Mouse (Mus musculus) midbrain, embryonic 15.5 days (tissue): ENCODE measurements around the gene Rft1. TPM values are rescaled to one million over a fixed set of nuclear protein-coding genes. Genes with fewer than 3 reads are reported as not detected.
A peak's percentile ranks its signal among the peaks of the same experiment; 100 is the strongest.

Experiments
- ATAC-seq: fragments of 200-750 bp; cut with Nextera tagmentation; replicated peaks from 2 replicates; pipeline ENCODE4 v1.8.0; 2017; ENCODE audit warnings: moderate TSS enrichment
- H3K27ac ChIP-seq: fragments of 300-500 bp; sonication (generic); 2 replicates; pipeline ENCODE4 v1.5.1; 2015; ENCODE audit warnings: mild to moderate bottlenecking, inconsistent platforms
- H3K27me3 ChIP-seq: fragments of 300-500 bp; sonication (generic); replicated peaks from 2 replicates; pipeline ENCODE4 v1.6.1; 2015; ENCODE audit warnings: inconsistent platforms
- H3K36me3 ChIP-seq: fragments of 300-500 bp; sonication (generic); replicated peaks from 2 replicates; pipeline ENCODE4 v1.6.1; 2015; ENCODE audit warnings: inconsistent platforms
- H3K4me1 ChIP-seq: fragments of 300-500 bp; sonication (generic); 2 replicates; pipeline ENCODE4 v1.6.1; 2015; ENCODE audit warnings: inconsistent platforms
- H3K4me2 ChIP-seq: fragments of 300-500 bp; sonication (generic); 2 replicates; pipeline ENCODE4 v1.6.1; 2015; ENCODE audit warnings: inconsistent platforms, mild to moderate bottlenecking, moderate library complexity
- H3K4me3 ChIP-seq: fragments of 300-500 bp; sonication (generic); 2 replicates; pipeline ENCODE4 v1.5.1; 2015; ENCODE audit warnings: mild to moderate bottlenecking, inconsistent platforms
- H3K9ac ChIP-seq: fragments of 300-500 bp; sonication (generic); 2 replicates; pipeline ENCODE4 v1.6.1; 2015; ENCODE audit warnings: mild to moderate bottlenecking, inconsistent platforms
- H3K9me3 ChIP-seq: fragments of 300-500 bp; sonication (generic); 2 replicates; pipeline ENCODE4 v1.6.1; 2016; ENCODE audit warnings: inconsistent platforms
- WGBS: fragments of 180-500 bp; shearing (Covaris S2); methylation state at CpG from one replicate; pipeline ENCODE4 v1.1.7; 2015; ENCODE audit warnings: mixed read lengths; 5-methylcytosine and 5-hydroxymethylcytosine counted together
- polyA plus RNA-seq: library from polyadenylated mRNA; unstranded; fragments of >200 nt; fragmentation: Nextera tagmentation; extraction: Ambion mirVana; gene quantifications from 2 replicates; pipeline ENCODE4 v1.2.1, GENCODE M21; 2015

The Rft1 gene
- polyA plus RNA-seq, 1 experiment from 2014 or later: 7.6 TPM

GRCm38 (mm10) chr14:30697407-30698052, 43.4 kb downstream of the Rft1 start:
- no peak overlapping the region for H3K4me3 ChIP-seq
- 55% methylated on average over 15 of the region's 15 CpGs for WGBS
- no peaks in the 10 kb centered on the region for H3K27me3 ChIP-seq
- peak; percentile 84 for ATAC-seq
- no peaks in the 10 kb centered on the region for H3K9me3 ChIP-seq
- peaks cover 23% of the 10 kb centered on the region for H3K4me1 ChIP-seq
- H3K36me3 ChIP-seq: no peaks in the 10 kb centered on the region
- no peak overlapping the region for H3K9ac ChIP-seq
- H3K4me2 ChIP-seq: no peak overlapping the region
- peak overlapping the region; percentile 53 for H3K27ac ChIP-seq

GRCm38 (mm10) chr14:30699656-30700055, 45.5 kb downstream of the Rft1 start:
- Histone ChIP-seq H3K36me3 (no peaks in the 10 kb centered on the region), H3K27me3 (no peaks in the 10 kb centered on the region), H3K4me1 (peaks cover 23% of the 10 kb centered on the region), H3K4me2 (no peak overlapping the region), H3K4me3 (no peak overlapping the region), H3K9me3 (no peaks in the 10 kb centered on the region), H3K9ac (no peak overlapping the region), H3K27ac (no peak overlapping the region)
- no peak for ATAC-seq
- WGBS: 41% methylated on average over 8 of the region's 8 CpGs

GRCm38 (mm10) chr14:30702512-30702911, 48.4 kb downstream of the Rft1 start:
- no peaks in the 10 kb centered on the region for H3K36me3 ChIP-seq
- no peak overlapping the region for H3K9ac ChIP-seq
- H3K9me3 ChIP-seq: no peaks in the 10 kb centered on the region
- H3K4me3 ChIP-seq: no peak overlapping the region
- H3K4me1 ChIP-seq: peaks cover 12% of the 10 kb centered on the region
- ATAC-seq: no peak
- H3K27me3 ChIP-seq: no peaks in the 10 kb centered on the region
- 53% methylated on average over 5 of the region's 5 CpGs for WGBS
- no peak overlapping the region for H3K4me2 ChIP-seq
- H3K27ac ChIP-seq: no peak overlapping the region

GRCm38 (mm10) chr14:30703079-30703478, 48.9 kb downstream of the Rft1 start:
- H3K9ac ChIP-seq: no peak overlapping the region
- H3K36me3 ChIP-seq: no peaks in the 10 kb centered on the region
- no peak overlapping the region for H3K4me3 ChIP-seq
- H3K9me3 ChIP-seq: no peaks in the 10 kb centered on the region
- no peak overlapping the region for H3K4me2 ChIP-seq
- no peak for ATAC-seq
- WGBS: 92% methylated on average over 5 of the region's 5 CpGs
- no peak overlapping the region for H3K27ac ChIP-seq
- no peaks in the 10 kb centered on the region for H3K27me3 ChIP-seq
- peaks cover 6% of the 10 kb centered on the region for H3K4me1 ChIP-seq

GRCm38 (mm10) chr14:30704098-30704855, 50.1 kb downstream of the Rft1 start:
- H3K9ac ChIP-seq: no peak overlapping the region
- H3K4me2 ChIP-seq: no peak overlapping the region
- no peak overlapping the region for H3K27ac ChIP-seq
- H3K9me3 ChIP-seq: no peaks in the 10 kb centered on the region
- ATAC-seq: no peak
- WGBS: 79% methylated on average over 8 of the region's 8 CpGs
- H3K4me1 ChIP-seq: no peaks in the 10 kb centered on the region
- H3K36me3 ChIP-seq: no peaks in the 10 kb centered on the region
- H3K4me3 ChIP-seq: no peak overlapping the region
- H3K27me3 ChIP-seq: no peaks in the 10 kb centered on the region

- no peaks in the 10 kb centered on the region for H3K36me3 ChIP-seq
- no peak for ATAC-seq
- H3K4me3 ChIP-seq: no peak overlapping the region
- no peak overlapping the region for H3K4me2 ChIP-seq
- no peak overlapping the region for H3K27ac ChIP-seq
- WGBS: 92% methylated on average over 2 of the region's 2 CpGs
- no peaks in the 10 kb centered on the region for H3K9me3 ChIP-seq
- H3K4me1 ChIP-seq: peaks cover 6% of the 10 kb centered on the region
- no peaks in the 10 kb centered on the region for H3K27me3 ChIP-seq
- no peak overlapping the region for H3K9ac ChIP-seq
Observed at GRCm38 (mm10) chr14:30711892-30712291, 57.7 kb downstream of the Rft1 start.

GRCm38 (mm10) chr14:30713769-30714168, 59.6 kb downstream of the Rft1 start:
- Histone ChIP-seq H3K27ac (no peak overlapping the region), H3K4me1 (peaks cover 16% of the 10 kb centered on the region), H3K4me3 (no peak overlapping the region), H3K27me3 (no peaks in the 10 kb centered on the region), H3K4me2 (no peak overlapping the region), H3K36me3 (no peaks in the 10 kb centered on the region), H3K9ac (no peak overlapping the region), H3K9me3 (no peaks in the 10 kb centered on the region)
- 92% methylated on average over 1 of the region's 1 CpGs for WGBS
- no peak for ATAC-seq

GRCm38 (mm10) chr14:30714799-30715617, 60.8 kb downstream of the Rft1 start, which contains the start of gene Sfmbt1:
Gene Sfmbt1, plus strand, starts transcription at chr14:30714849.
- H3K4me3 ChIP-seq: peak within 1 kb of the TSS; percentile 91
- H3K4me2 ChIP-seq: peak within 1 kb of the TSS; percentile 58
- no peaks in the 10 kb centered on the region for H3K9me3 ChIP-seq
- 2% methylated on average over 83 of the region's 87 CpGs for WGBS
- H3K27me3 ChIP-seq: no peaks in the 10 kb centered on the region
- H3K27ac ChIP-seq: peak within 1 kb of the TSS; percentile 94
- peak within 1 kb of the TSS; percentile 82 for H3K9ac ChIP-seq
- peak; percentile 83 for ATAC-seq
- no peaks in the 10 kb centered on the region for H3K36me3 ChIP-seq
- H3K4me1 ChIP-seq: peaks cover 16% of the 10 kb centered on the region

- peak overlapping the region; percentile 82 for H3K9ac ChIP-seq
- peak overlapping the region; percentile 94 for H3K27ac ChIP-seq
- peak overlapping the region; percentile 91 for H3K4me3 ChIP-seq
- H3K9me3 ChIP-seq: no peaks in the 10 kb centered on the region
- no peaks in the 10 kb centered on the region for H3K27me3 ChIP-seq
- H3K36me3 ChIP-seq: no peaks in the 10 kb centered on the region
- WGBS: under 1% methylated on average over 62 of the region's 68 CpGs
- peaks cover 16% of the 10 kb centered on the region for H3K4me1 ChIP-seq
- ATAC-seq: peak; percentile 87
- H3K4me2 ChIP-seq: peak overlapping the region; percentile 58
Observed at GRCm38 (mm10) chr14:30715618-30716050, 61.5 kb downstream of the Rft1 start.

- Histone ChIP-seq H3K9ac (peak overlapping the region; percentile 82), H3K36me3 (no peaks in the 10 kb centered on the region), H3K4me3 (peak overlapping the region; percentile 91), H3K9me3 (no peaks in the 10 kb centered on the region), H3K27me3 (no peaks in the 10 kb centered on the region), H3K4me1 (peaks cover 16% of the 10 kb centered on the region), H3K27ac (peak overlapping the region; percentile 94), H3K4me2 (peak overlapping the region; percentile 58)
- peak; percentile 70 for ATAC-seq
- under 1% methylated on average over 80 of the region's 106 CpGs for WGBS
Observed at GRCm38 (mm10) chr14:30716051-30716952, 62.1 kb downstream of the Rft1 start.

- Histone ChIP-seq H3K27ac (peak overlapping the region; percentile 94), H3K4me3 (peak overlapping the region; percentile 91), H3K4me1 (peaks cover 16% of the 10 kb centered on the region), H3K27me3 (no peaks in the 10 kb centered on the region), H3K9me3 (no peaks in the 10 kb centered on the region), H3K36me3 (no peaks in the 10 kb centered on the region), H3K9ac (peak overlapping the region; percentile 82), H3K4me2 (peak overlapping the region; percentile 58)
- ATAC-seq: no peak
- 2% methylated on average over 7 of the region's 7 CpGs for WGBS
Observed at GRCm38 (mm10) chr14:30716953-30717285, 62.8 kb downstream of the Rft1 start.
